Mouse (Mus musculus): Measurements from ENCODE around the gene Asah2. TPM values are rescaled to one million over a fixed set of nuclear protein-coding genes. Genes with fewer than 3 reads are reported as not detected.

Asah2 gene
- polyA plus RNA-seq, 1 experiment: 20.0 TPM

DNA sequence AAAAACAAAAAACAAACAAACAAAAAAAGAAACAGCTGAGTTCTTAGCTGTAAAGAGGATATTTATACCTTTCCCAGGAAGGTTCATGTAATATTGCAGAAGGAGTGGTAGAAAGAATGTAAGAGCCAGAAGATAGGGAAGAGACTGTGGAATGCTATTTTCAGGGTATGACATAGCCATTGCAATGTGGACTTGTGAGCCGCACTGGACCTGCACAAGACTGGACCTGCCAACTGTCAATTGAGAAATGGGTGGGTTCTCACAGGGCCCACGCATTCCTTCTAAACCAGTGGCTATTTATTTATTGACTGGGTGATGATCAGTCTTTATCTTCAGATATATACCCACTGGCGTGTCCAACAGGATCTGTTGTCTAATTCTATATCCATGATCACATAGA, 111.1 kb downstream of the Asah2 start:
- H3K36me3 ChIP-seq (ENCODE audit: control insufficient read depth, insufficient read depth, low read length): peaks cover 2% of the 10 kb centered on the region; the same call in 1 of the 2 replicates
- no peaks in the 10 kb centered on the region for H3K27me3 ChIP-seq (replicated peaks; ENCODE audit: control insufficient read depth, insufficient read depth, low read length)
- TF ChIP-seq POLR2A (IDR thresholded peaks at IDR 0.05; ENCODE audit: low read depth, low read length) (no peak), CTCF (conservative IDR thresholded peaks at IDR 0.05; ENCODE audit: insufficient read depth, insufficient read length, low read depth, low read length) (no peak)
- WGBS: 98% methylated on average over 3 of the region's 3 CpGs
- no peak for DNase-seq
- no peak overlapping the region for H3K4me3 ChIP-seq (ENCODE audit: insufficient read depth, low read depth, low read length)
- no peaks in the 10 kb centered on the region for H3K4me1 ChIP-seq (ENCODE audit: control insufficient read depth, insufficient read depth, low read length)
- no peak overlapping the region for H3K27ac ChIP-seq (ENCODE audit: insufficient read depth, low read depth, low read length)

DNA sequence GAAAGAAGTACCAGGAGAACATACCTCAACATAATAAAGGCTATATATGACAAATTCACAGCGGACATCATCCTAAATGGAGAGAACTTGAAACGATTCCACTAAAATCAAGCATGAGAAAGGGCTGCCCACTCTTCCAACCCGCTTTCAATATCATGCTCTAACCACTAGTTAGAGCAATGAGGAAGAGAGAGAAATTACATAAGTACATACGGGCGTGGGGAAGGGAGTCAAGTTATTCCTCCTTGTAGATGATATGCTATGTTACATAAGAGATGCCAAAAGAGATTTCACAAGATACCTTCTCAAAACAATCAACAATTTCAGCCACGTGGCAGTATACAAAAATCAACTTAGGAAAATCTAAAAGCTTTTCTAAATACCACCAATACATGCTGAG, 117.0 kb downstream of the Asah2 start:
- no peak overlapping the region for H3K4me3 ChIP-seq (ENCODE audit: insufficient read depth, low read depth, low read length)
- TF ChIP-seq POLR2A (IDR thresholded peaks at IDR 0.05; ENCODE audit: low read depth, low read length) (no peak), CTCF (conservative IDR thresholded peaks at IDR 0.05; ENCODE audit: insufficient read depth, insufficient read length, low read depth, low read length) (no peak)
- no peak for DNase-seq
- no peaks in the 10 kb centered on the region for H3K27me3 ChIP-seq (replicated peaks; ENCODE audit: control insufficient read depth, insufficient read depth, low read length)
- 94% methylated on average over 6 of the region's 6 CpGs for WGBS
- H3K36me3 ChIP-seq (ENCODE audit: control insufficient read depth, insufficient read depth, low read length): peaks cover 2% of the 10 kb centered on the region; the same call in 1 of the 2 replicates
- no peak overlapping the region for H3K27ac ChIP-seq (ENCODE audit: insufficient read depth, low read depth, low read length)
- no peaks in the 10 kb centered on the region for H3K4me1 ChIP-seq (ENCODE audit: control insufficient read depth, insufficient read depth, low read length)

DNA sequence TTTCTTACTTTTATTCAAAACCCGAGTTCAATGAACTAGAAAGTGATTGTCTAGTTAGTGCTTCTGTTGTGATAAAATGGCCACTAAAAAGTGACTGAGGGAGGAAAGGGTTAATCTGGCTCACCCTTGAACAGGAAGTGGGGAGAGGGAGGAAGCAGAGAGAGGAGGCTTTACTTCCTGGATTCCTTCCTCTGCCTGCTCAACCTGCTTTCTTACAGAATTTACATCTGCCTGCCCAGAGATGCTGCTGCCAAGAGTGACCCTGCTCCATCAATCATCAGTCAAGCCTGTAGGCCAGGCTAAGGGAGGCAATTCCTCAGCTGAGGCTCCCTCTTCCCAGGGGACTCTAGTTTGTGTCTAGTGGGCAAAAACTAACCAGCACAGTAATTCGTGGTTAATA, 132.1 kb downstream of the Asah2 start:
- no peak overlapping the region for H3K27ac ChIP-seq (ENCODE audit: insufficient read depth, low read depth, low read length)
- TF ChIP-seq CTCF (conservative IDR thresholded peaks at IDR 0.05; ENCODE audit: insufficient read depth, insufficient read length, low read depth, low read length) (no peak), POLR2A (IDR thresholded peaks at IDR 0.05; ENCODE audit: low read depth, low read length) (no peak)
- no peaks in the 10 kb centered on the region for H3K4me1 ChIP-seq (ENCODE audit: control insufficient read depth, insufficient read depth, low read length)
- H3K36me3 ChIP-seq (ENCODE audit: control insufficient read depth, insufficient read depth, low read length): no peaks in the 10 kb centered on the region
- 40% methylated on average over 2 of the region's 2 CpGs for WGBS
- no peaks in the 10 kb centered on the region for H3K27me3 ChIP-seq (replicated peaks; ENCODE audit: control insufficient read depth, insufficient read depth, low read length)
- DNase-seq: peak; percentile 6
- no peak overlapping the region for H3K4me3 ChIP-seq (ENCODE audit: insufficient read depth, low read depth, low read length)

DNA sequence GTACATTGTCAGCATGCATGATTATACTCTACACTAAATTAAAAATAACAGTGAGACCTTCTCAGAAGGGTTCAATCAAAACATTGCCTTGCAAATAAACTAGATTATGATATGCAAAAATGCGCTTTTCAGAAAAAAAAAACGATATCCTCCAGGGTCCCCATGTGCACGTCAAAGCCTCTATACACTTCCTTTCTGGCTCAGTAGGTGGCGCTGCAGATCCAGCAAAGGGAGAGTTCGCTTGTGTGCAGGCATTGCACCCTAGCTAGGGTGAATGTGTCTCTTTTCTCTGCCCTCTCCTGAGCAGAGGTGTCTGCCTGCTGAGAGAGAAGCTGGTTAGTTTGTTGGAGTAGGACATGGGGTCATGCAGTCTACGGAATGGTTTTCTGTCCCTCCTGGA, 136.0 kb downstream of the Asah2 start:
- peak; percentile 73 for DNase-seq
- Histone ChIP-seq H3K27ac (ENCODE audit: insufficient read depth, low read depth, low read length) (no peak overlapping the region), H3K36me3 (ENCODE audit: control insufficient read depth, insufficient read depth, low read length) (no peaks in the 10 kb centered on the region), H3K4me3 (ENCODE audit: insufficient read depth, low read depth, low read length) (no peak overlapping the region), H3K27me3 (replicated peaks; ENCODE audit: control insufficient read depth, insufficient read depth, low read length) (no peaks in the 10 kb centered on the region; the same call in 1 of the 2 replicates), H3K4me1 (ENCODE audit: control insufficient read depth, insufficient read depth, low read length) (no peaks in the 10 kb centered on the region)
- TF ChIP-seq CTCF (conservative IDR thresholded peaks at IDR 0.05; ENCODE audit: insufficient read depth, insufficient read length, low read depth, low read length) (peak; percentile 99), POLR2A (IDR thresholded peaks at IDR 0.05; ENCODE audit: low read depth, low read length) (no peak)
- WGBS: 6% methylated on average over 6 of the region's 6 CpGs

DNA sequence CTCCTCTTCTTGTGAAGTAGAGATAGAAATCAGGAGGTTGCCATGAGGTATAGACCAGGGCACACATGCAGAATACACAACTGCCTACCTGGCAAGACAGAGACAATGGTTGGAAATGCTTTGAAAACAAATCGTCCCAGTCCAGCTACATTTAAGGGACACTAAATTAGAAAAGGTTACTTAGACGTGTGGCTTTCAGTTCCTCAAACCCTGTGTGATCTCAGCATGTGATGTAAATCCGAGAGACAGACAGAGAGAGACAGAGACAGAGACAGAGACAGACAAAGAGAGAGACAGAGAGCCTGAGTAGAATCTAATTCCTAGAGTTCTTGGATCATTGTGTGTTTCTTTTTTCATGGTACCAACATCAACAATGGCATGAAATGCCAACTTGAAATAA, 136.6 kb downstream of the Asah2 start:
- 49% methylated on average over 3 of the region's 3 CpGs for WGBS
- no peak for DNase-seq
- Histone ChIP-seq H3K4me1 (ENCODE audit: control insufficient read depth, insufficient read depth, low read length) (no peaks in the 10 kb centered on the region), H3K4me3 (ENCODE audit: insufficient read depth, low read depth, low read length) (no peak overlapping the region), H3K27ac (ENCODE audit: insufficient read depth, low read depth, low read length) (no peak overlapping the region), H3K36me3 (ENCODE audit: control insufficient read depth, insufficient read depth, low read length) (no peaks in the 10 kb centered on the region), H3K27me3 (replicated peaks; ENCODE audit: control insufficient read depth, insufficient read depth, low read length) (no peaks in the 10 kb centered on the region; the same call in 1 of the 2 replicates)
- no peak for TF ChIP-seq POLR2A (IDR thresholded peaks at IDR 0.05; ENCODE audit: low read depth, low read length)
- no peak for TF ChIP-seq CTCF (conservative IDR thresholded peaks at IDR 0.05; ENCODE audit: insufficient read depth, insufficient read length, low read depth, low read length)

DNA sequence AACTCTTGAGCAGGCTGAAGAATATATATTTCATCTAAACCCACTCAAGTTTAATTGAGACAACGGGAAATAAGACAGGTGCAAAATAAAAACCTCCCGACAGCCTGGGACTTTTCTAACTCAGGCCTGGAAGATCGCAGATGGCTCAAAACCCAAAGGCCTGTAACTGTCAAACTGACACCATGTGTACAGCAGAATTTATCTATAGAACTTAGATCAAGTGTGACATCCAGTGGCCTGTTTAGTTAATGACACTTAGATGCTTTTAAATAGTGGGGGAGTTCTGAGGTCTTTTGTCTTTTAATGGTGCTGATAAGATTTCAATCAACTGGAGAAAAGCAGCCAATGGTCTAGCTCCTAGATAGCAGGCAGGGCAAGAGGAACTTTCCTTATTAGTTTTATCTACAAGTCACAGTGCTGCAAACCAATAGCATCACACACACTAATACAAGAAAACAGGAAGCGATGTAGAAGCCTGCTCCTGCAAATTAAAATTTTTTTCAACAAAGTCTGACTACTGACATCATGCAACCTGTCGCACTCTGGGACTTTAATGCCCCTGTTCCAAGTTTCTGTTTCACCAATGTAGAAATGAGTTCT, 140.0 kb downstream of the Asah2 start:
- Histone ChIP-seq H3K27ac (ENCODE audit: insufficient read depth, low read depth, low read length) (no peak overlapping the region), H3K27me3 (replicated peaks; ENCODE audit: control insufficient read depth, insufficient read depth, low read length) (no peaks in the 10 kb centered on the region; the same call in 1 of the 2 replicates), H3K4me3 (ENCODE audit: insufficient read depth, low read depth, low read length) (no peak overlapping the region), H3K36me3 (ENCODE audit: control insufficient read depth, insufficient read depth, low read length) (no peaks in the 10 kb centered on the region), H3K4me1 (ENCODE audit: control insufficient read depth, insufficient read depth, low read length) (no peaks in the 10 kb centered on the region)
- WGBS: 59% methylated on average over 5 of the region's 5 CpGs
- TF ChIP-seq CTCF (conservative IDR thresholded peaks at IDR 0.05; ENCODE audit: insufficient read depth, insufficient read length, low read depth, low read length): 0 out of 2 replicates have a peak, but pooled peaks have one; percentile 1
- TF ChIP-seq POLR2A (IDR thresholded peaks at IDR 0.05; ENCODE audit: low read depth, low read length): no peak
- DNase-seq: no peak

DNA sequence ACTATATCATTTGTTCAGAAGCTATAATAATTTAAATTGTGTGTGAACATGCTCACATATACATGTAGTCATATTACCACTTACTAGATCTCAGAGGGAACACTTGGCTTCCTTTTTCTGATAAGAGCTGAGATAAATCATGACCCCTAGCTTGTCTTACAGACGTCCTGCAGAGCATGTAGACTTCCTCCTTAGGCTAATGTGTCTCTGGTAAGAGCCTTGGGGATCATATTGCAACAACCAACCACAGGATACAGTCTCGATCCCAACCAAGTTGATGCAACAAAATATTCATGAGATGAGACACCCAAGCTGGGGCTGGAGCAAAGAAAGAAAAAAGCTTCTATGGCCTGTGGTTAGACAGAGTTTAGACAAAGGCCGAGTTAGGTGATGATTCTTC, 144.9 kb downstream of the Asah2 start:
- Histone ChIP-seq H3K36me3 (ENCODE audit: control insufficient read depth, insufficient read depth, low read length) (no peaks in the 10 kb centered on the region), H3K27me3 (replicated peaks; ENCODE audit: control insufficient read depth, insufficient read depth, low read length) (no peaks in the 10 kb centered on the region), H3K4me1 (ENCODE audit: control insufficient read depth, insufficient read depth, low read length) (no peaks in the 10 kb centered on the region), H3K27ac (ENCODE audit: insufficient read depth, low read depth, low read length) (no peak overlapping the region), H3K4me3 (ENCODE audit: insufficient read depth, low read depth, low read length) (no peak overlapping the region)
- no peak for DNase-seq
- TF ChIP-seq CTCF (conservative IDR thresholded peaks at IDR 0.05; ENCODE audit: insufficient read depth, insufficient read length, low read depth, low read length) (no peak), POLR2A (IDR thresholded peaks at IDR 0.05; ENCODE audit: low read depth, low read length) (no peak)
- WGBS: 39% methylated on average over 3 of the region's 3 CpGs
